Mouse (Mus musculus): ENCODE measurements at regions not wholly inside any gene's neighbourhood (a gene's known extent, or its start where the extent isn't known, plus 50 kb on each side); places are given as distances from the start of the nearest gene placed in this dataset.

GRCm38 (mm10) chr9:41580067-41580466 is 418.6 kb upstream of the Ubash3b start:
- Histone ChIP-seq H3K4me1 (ENCODE audit: control insufficient read depth, insufficient read depth, low read length) (peaks cover 12% of the 10 kb centered on the region), H3K27me3 (ENCODE audit: control insufficient read depth, insufficient read depth, low read length) (no peaks in the 10 kb centered on the region), H3K27ac (replicated peaks; ENCODE audit: low read depth, low read length) (peak overlapping the region; percentile 99), H3K9me3 (ENCODE audit: control insufficient read depth, low read length) (no peaks in the 10 kb centered on the region), H3K9ac (ENCODE audit: low read depth, low read length, severe bottlenecking) (peak overlapping the region; percentile 96), H3K36me3 (ENCODE audit: control insufficient read depth, insufficient read depth, low read length) (peaks cover 3% of the 10 kb centered on the region), H3K4me2 (replicated peaks; ENCODE audit: low read depth, low read length, severe bottlenecking) (peak overlapping the region; percentile 62), H3K4me3 (replicated peaks; ENCODE audit: low read length) (peak overlapping the region; percentile 64)
- TF ChIP-seq POLR2A (IDR thresholded peaks at IDR 0.05; ENCODE audit: borderline replicate concordance, extremely low read depth, insufficient read depth, insufficient read length) = no peak
- DNase-seq (ENCODE audit: low spot score) = no peak
- WGBS = 5% methylated on average over 4 of the region's 4 CpGs
- 0 out of 2 replicates have a peak, but pooled peaks have one; percentile 1 for ATAC-seq (ENCODE audit: low FRiP score, low read depth)

GRCm38 (mm10) chr9:41579107-41580014 is 417.9 kb upstream of the Ubash3b start:
- ATAC-seq (ENCODE audit: low FRiP score, low read depth) (peak; percentile 58), DNase-seq (ENCODE audit: low spot score) (peak; percentile 90)
- no peaks in the 10 kb centered on the region for H3K27me3 ChIP-seq (ENCODE audit: control insufficient read depth, insufficient read depth, low read length)
- peak overlapping the region; percentile 96 for H3K9ac ChIP-seq (ENCODE audit: low read depth, low read length, severe bottlenecking)
- H3K4me3 ChIP-seq (replicated peaks; ENCODE audit: low read length) = peak overlapping the region; percentile 64
- no peaks in the 10 kb centered on the region for H3K9me3 ChIP-seq (ENCODE audit: control insufficient read depth, low read length)
- peak overlapping the region; percentile 62 for H3K4me2 ChIP-seq (replicated peaks; ENCODE audit: low read depth, low read length, severe bottlenecking)
- peak; percentile 69; the same call in 1 of the 2 replicates for TF ChIP-seq POLR2A (IDR thresholded peaks at IDR 0.05; ENCODE audit: borderline replicate concordance, extremely low read depth, insufficient read depth, insufficient read length)
- peaks cover 3% of the 10 kb centered on the region for H3K36me3 ChIP-seq (ENCODE audit: control insufficient read depth, insufficient read depth, low read length)
- H3K4me1 ChIP-seq (ENCODE audit: control insufficient read depth, insufficient read depth, low read length) = peaks cover 12% of the 10 kb centered on the region
- 23% methylated on average over 13 of the region's 13 CpGs for WGBS
- peak overlapping the region; percentile 99 for H3K27ac ChIP-seq (replicated peaks; ENCODE audit: low read depth, low read length)

- H3K36me3 ChIP-seq (ENCODE audit: control insufficient read depth, insufficient read depth, low read length) = peaks cover under 1% of the 10 kb centered on the region; the same call in 1 of the 2 replicates
- H3K4me3 ChIP-seq (replicated peaks; ENCODE audit: low read length) = no peak overlapping the region
- H3K4me2 ChIP-seq (replicated peaks; ENCODE audit: low read depth, low read length, severe bottlenecking) = peak overlapping the region; percentile 62
- H3K9ac ChIP-seq (ENCODE audit: low read depth, low read length, severe bottlenecking) = no peak overlapping the region
- no peaks in the 10 kb centered on the region for H3K27me3 ChIP-seq (ENCODE audit: control insufficient read depth, insufficient read depth, low read length)
- peaks cover 12% of the 10 kb centered on the region for H3K4me1 ChIP-seq (ENCODE audit: control insufficient read depth, insufficient read depth, low read length)
- ATAC-seq (ENCODE audit: low FRiP score, low read depth) (no peak), DNase-seq (ENCODE audit: low spot score) (no peak)
- H3K27ac ChIP-seq (replicated peaks; ENCODE audit: low read depth, low read length) = peak overlapping the region; percentile 28
- WGBS = 65% methylated on average over 14 of the region's 14 CpGs
- no peak for TF ChIP-seq POLR2A (IDR thresholded peaks at IDR 0.05; ENCODE audit: borderline replicate concordance, extremely low read depth, insufficient read depth, insufficient read length)
- H3K9me3 ChIP-seq (ENCODE audit: control insufficient read depth, low read length) = no peaks in the 10 kb centered on the region
Measured at GRCm38 (mm10) chr9:41578221-41579106, 417.0 kb upstream of the Ubash3b start.

GRCm38 (mm10) chr9:41577760-41578159 is 416.3 kb upstream of the Ubash3b start:
- Histone ChIP-seq H3K27ac (replicated peaks; ENCODE audit: low read depth, low read length) (no peak overlapping the region), H3K9me3 (ENCODE audit: control insufficient read depth, low read length) (no peaks in the 10 kb centered on the region), H3K36me3 (ENCODE audit: control insufficient read depth, insufficient read depth, low read length) (no peaks in the 10 kb centered on the region), H3K4me3 (replicated peaks; ENCODE audit: low read length) (no peak overlapping the region), H3K9ac (ENCODE audit: low read depth, low read length, severe bottlenecking) (no peak overlapping the region), H3K4me2 (replicated peaks; ENCODE audit: low read depth, low read length, severe bottlenecking) (no peak overlapping the region), H3K27me3 (ENCODE audit: control insufficient read depth, insufficient read depth, low read length) (no peaks in the 10 kb centered on the region), H3K4me1 (ENCODE audit: control insufficient read depth, insufficient read depth, low read length) (peaks cover 12% of the 10 kb centered on the region)
- ATAC-seq (ENCODE audit: low FRiP score, low read depth) (no peak), DNase-seq (ENCODE audit: low spot score) (no peak)
- WGBS = 50% methylated on average over 1 of the region's 1 CpGs
- TF ChIP-seq POLR2A (IDR thresholded peaks at IDR 0.05; ENCODE audit: borderline replicate concordance, extremely low read depth, insufficient read depth, insufficient read length) = no peak

- DNase-seq (ENCODE audit: low spot score) (no peak), ATAC-seq (ENCODE audit: low FRiP score, low read depth) (no peak)
- Histone ChIP-seq H3K9ac (ENCODE audit: low read depth, low read length, severe bottlenecking) (no peak overlapping the region), H3K9me3 (ENCODE audit: control insufficient read depth, low read length) (no peaks in the 10 kb centered on the region), H3K27me3 (ENCODE audit: control insufficient read depth, insufficient read depth, low read length) (no peaks in the 10 kb centered on the region), H3K4me1 (ENCODE audit: control insufficient read depth, insufficient read depth, low read length) (peaks cover 12% of the 10 kb centered on the region), H3K27ac (replicated peaks; ENCODE audit: low read depth, low read length) (no peak overlapping the region), H3K4me2 (replicated peaks; ENCODE audit: low read depth, low read length, severe bottlenecking) (no peak overlapping the region), H3K36me3 (ENCODE audit: control insufficient read depth, insufficient read depth, low read length) (no peaks in the 10 kb centered on the region), H3K4me3 (replicated peaks; ENCODE audit: low read length) (no peak overlapping the region)
- TF ChIP-seq POLR2A (IDR thresholded peaks at IDR 0.05; ENCODE audit: borderline replicate concordance, extremely low read depth, insufficient read depth, insufficient read length) = no peak
- WGBS = 13% methylated on average over 5 of the region's 5 CpGs
Measured at GRCm38 (mm10) chr9:41575826-41576225, 414.3 kb upstream of the Ubash3b start.

All from limb, embryonic 14.5 days (tissue).